Mouse (Mus musculus) MEL (cell line): ENCODE results near the gene Cul3.

Experiments
- CTCF ChIP-seq, 3 experiments: IDR thresholded peaks in 2 of 3; conservative IDR thresholded peaks in 1 of 3; 2 replicates each; pipeline ENCODE4 v1.5.1; 2011 to 2012; ENCODE audit warnings: low read length in 3 of 3, low read depth in 2 of 3, mild to moderate bottlenecking in 2 of 3, improper control_type of control experiment in 1 of 3, inconsistent platforms in 1 of 3, mixed read lengths in 1 of 3, moderate library complexity in 1 of 3; ENCODE audit not compliant: control insufficient read depth in 1 of 3, insufficient read depth in 1 of 3, poor library complexity in 1 of 3, severe bottlenecking in 1 of 3
- KAT2A ChIP-seq: conservative IDR thresholded peaks from 2 replicates; pipeline ENCODE4 v1.6.1; 2012; ENCODE audit warnings: low read depth, low read length, improper control_type of control experiment, inconsistent platforms
- RAD21 ChIP-seq: IDR thresholded peaks from 2 replicates; pipeline ENCODE4 v1.6.1; 2011; ENCODE audit warnings: mild to moderate bottlenecking, low read depth, low read length, improper control_type of control experiment
- TBP ChIP-seq: IDR thresholded peaks from 2 replicates; pipeline ENCODE4 v1.8.0; 2011; ENCODE audit warnings: low read depth, low read length, improper control_type of control experiment

GRCm38 (mm10) chr1:80330970-80331369 is 9.3 kb downstream of the Cul3 start:
- no peak for TF ChIP-seq KAT2A
- TF ChIP-seq CTCF (IDR thresholded peaks at IDR 0.05 in 2 of 3, conservative IDR thresholded peaks at IDR 0.05 in 1 of 3; ENCODE audit: control insufficient read depth in 1 of 3, insufficient read depth in 1 of 3, low read depth in 2 of 3, low read length in 3 of 3, poor library complexity in 1 of 3, severe bottlenecking in 1 of 3), result no peak
- TF ChIP-seq RAD21, result no peak
- no peak for TF ChIP-seq TBP
